Mouse (Mus musculus): Measurements from ENCODE around the gene Sap25. TPM values are rescaled to one million over a fixed set of nuclear protein-coding genes. Genes with fewer than 3 reads are reported as not detected.
A peak's percentile ranks its signal among the peaks of the same experiment; 100 is the strongest.

Sap25 gene
- polyA plus RNA-seq, 1 experiment from 2014 or later = 8.3 TPM

DNA sequence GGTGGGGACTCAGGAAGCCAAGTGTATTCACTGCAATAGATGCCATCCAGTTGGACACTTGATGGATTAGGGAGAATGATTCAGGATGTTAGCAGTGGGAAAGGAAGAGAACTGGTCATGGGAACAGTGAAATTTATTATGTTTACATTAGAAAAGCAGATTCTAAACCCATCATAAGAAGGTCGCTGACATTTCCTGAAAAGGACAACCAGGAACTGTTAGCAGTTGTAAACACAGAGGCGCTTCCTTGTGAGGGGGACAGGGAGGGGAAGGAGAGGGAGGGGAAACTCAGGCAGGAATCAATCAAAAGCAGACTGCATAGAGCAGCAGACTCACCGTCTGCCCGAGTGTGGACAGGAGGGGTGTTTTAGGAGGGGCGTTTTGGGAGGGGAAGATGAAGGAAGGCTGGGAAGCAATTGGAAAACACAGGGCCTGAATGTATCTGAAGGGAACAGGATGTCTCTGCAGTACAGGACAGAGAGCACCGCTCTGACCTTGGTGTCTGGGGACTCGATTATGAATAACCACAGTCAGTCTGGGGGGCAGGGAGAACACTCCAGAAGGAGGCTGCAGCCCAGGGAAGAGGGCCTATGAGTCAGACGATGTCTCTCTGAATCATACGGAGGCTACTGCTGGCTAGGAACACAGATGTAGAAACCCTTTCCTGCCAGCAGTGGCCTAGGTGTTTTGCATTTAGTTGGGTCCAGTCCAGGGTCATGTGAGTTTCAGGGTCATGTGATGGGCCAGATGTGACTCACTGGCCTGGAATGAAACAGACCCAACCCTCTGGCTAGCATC, 30.5 kb downstream of the Sap25 start:
- no peak overlapping the region for H3K9ac ChIP-seq
- H3K4me3 ChIP-seq = no peak overlapping the region
- H3K27me3 ChIP-seq = no peaks in the 10 kb centered on the region
- H3K36me3 ChIP-seq = peaks cover 10% of the 10 kb centered on the region; the same call in 1 of the 2 replicates
- H3K27ac ChIP-seq = peak overlapping the region; percentile 81
- H3K9me3 ChIP-seq = no peaks in the 10 kb centered on the region
- peaks cover 30% of the 10 kb centered on the region for H3K4me1 ChIP-seq
- peak; percentile 62 for ATAC-seq (ENCODE audit: borderline replicate concordance, extremely low read depth, low FRiP score, low TSS enrichment)
- H3K4me2 ChIP-seq = peak overlapping the region; percentile 28; the same call in 1 of the 2 replicates
- 10% methylated on average over 9 of the region's 9 CpGs for WGBS

GRCm38 (mm10) chr5:137672361-137672760, 31.2 kb downstream of the Sap25 start:
- Histone ChIP-seq H3K4me2 (no peak overlapping the region), H3K9me3 (no peaks in the 10 kb centered on the region), H3K4me1 (peaks cover 30% of the 10 kb centered on the region), H3K4me3 (no peak overlapping the region), H3K36me3 (peaks cover 6% of the 10 kb centered on the region), H3K9ac (no peak overlapping the region), H3K27me3 (no peaks in the 10 kb centered on the region), H3K27ac (peak overlapping the region; percentile 81)
- WGBS = 76% methylated on average over 5 of the region's 5 CpGs
- ATAC-seq (ENCODE audit: borderline replicate concordance, extremely low read depth, low FRiP score, low TSS enrichment) = no peak

DNA sequence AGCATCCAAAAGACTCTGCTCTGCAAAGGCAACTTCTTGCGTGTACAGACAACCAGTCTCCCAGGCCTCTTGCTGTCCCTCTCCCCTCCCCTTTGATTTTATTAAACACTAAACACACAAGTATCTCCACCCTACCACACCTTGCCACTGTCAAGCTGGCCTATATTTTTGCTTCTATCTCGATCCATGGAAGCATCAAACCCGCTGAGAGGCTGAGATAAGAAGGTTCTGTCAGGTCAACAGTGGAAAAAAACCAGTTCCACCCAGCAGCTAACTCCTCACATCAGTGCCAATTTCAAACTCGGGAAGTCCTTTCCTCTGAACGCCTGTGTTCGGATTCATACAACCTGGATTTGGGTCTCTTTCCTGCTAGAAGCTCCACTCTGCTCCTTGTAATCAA, 31.9 kb downstream of the Sap25 start:
- WGBS = 79% methylated on average over 6 of the region's 6 CpGs
- Histone ChIP-seq H3K27ac (no peak overlapping the region), H3K9me3 (no peaks in the 10 kb centered on the region), H3K4me2 (no peak overlapping the region), H3K27me3 (no peaks in the 10 kb centered on the region), H3K4me3 (no peak overlapping the region), H3K9ac (no peak overlapping the region), H3K4me1 (peaks cover 30% of the 10 kb centered on the region), H3K36me3 (peaks cover 3% of the 10 kb centered on the region; the same call in 1 of the 2 replicates)
- ATAC-seq (ENCODE audit: borderline replicate concordance, extremely low read depth, low FRiP score, low TSS enrichment) = no peak

- 93% methylated on average over 8 of the region's 8 CpGs for WGBS
- peaks cover 30% of the 10 kb centered on the region for H3K4me1 ChIP-seq
- no peak for ATAC-seq (ENCODE audit: borderline replicate concordance, extremely low read depth, low FRiP score, low TSS enrichment)
These were observed 33.7 kb downstream of the Sap25 start for GRCm38 (mm10) chr5:137674786-137675185.

GRCm38 (mm10) chr5:137677859-137678258, 36.7 kb downstream of the Sap25 start:
- Histone ChIP-seq H3K4me2 (no peak overlapping the region), H3K27ac (no peak overlapping the region), H3K36me3 (peaks cover 6% of the 10 kb centered on the region; the same call in 1 of the 2 replicates), H3K9me3 (no peaks in the 10 kb centered on the region), H3K27me3 (no peaks in the 10 kb centered on the region), H3K9ac (no peak overlapping the region), H3K4me1 (peaks cover 7% of the 10 kb centered on the region), H3K4me3 (no peak overlapping the region)
- no peak for ATAC-seq (ENCODE audit: borderline replicate concordance, extremely low read depth, low FRiP score, low TSS enrichment)
- WGBS = 86% methylated on average over 8 of the region's 8 CpGs

More at GRCm38 (mm10) chr5:137674786-137675185, 33.7 kb downstream of the Sap25 start:
- H3K9ac ChIP-seq = no peak overlapping the region
- H3K27me3 ChIP-seq = no peaks in the 10 kb centered on the region
- no peaks in the 10 kb centered on the region for H3K9me3 ChIP-seq
- H3K36me3 ChIP-seq = peaks cover 6% of the 10 kb centered on the region; the same call in 1 of the 2 replicates
- no peak overlapping the region for H3K27ac ChIP-seq
- no peak overlapping the region for H3K4me2 ChIP-seq
- H3K4me3 ChIP-seq = no peak overlapping the region

GRCm38 (mm10) chr5:137678736-137679135, 37.6 kb downstream of the Sap25 start:
- Histone ChIP-seq H3K9ac (no peak overlapping the region), H3K27ac (no peak overlapping the region), H3K27me3 (no peaks in the 10 kb centered on the region), H3K4me3 (no peak overlapping the region), H3K36me3 (peaks cover 6% of the 10 kb centered on the region; the same call in 1 of the 2 replicates), H3K4me2 (no peak overlapping the region), H3K9me3 (no peaks in the 10 kb centered on the region), H3K4me1 (peaks cover 9% of the 10 kb centered on the region)
- WGBS = 79% methylated on average over 3 of the region's 3 CpGs
- no peak for ATAC-seq (ENCODE audit: borderline replicate concordance, extremely low read depth, low FRiP score, low TSS enrichment)

GRCm38 (mm10) chr5:137679726-137680125, 38.6 kb downstream of the Sap25 start:
- Histone ChIP-seq H3K4me1 (peaks cover 10% of the 10 kb centered on the region), H3K27ac (no peak overlapping the region), H3K9ac (no peak overlapping the region), H3K4me3 (no peak overlapping the region), H3K4me2 (no peak overlapping the region), H3K9me3 (no peaks in the 10 kb centered on the region), H3K27me3 (no peaks in the 10 kb centered on the region), H3K36me3 (peaks cover 6% of the 10 kb centered on the region; the same call in 1 of the 2 replicates)
- no peak for ATAC-seq (ENCODE audit: borderline replicate concordance, extremely low read depth, low FRiP score, low TSS enrichment)
- WGBS = 66% methylated on average over 4 of the region's 4 CpGs

- no peaks in the 10 kb centered on the region for H3K27me3 ChIP-seq
- no peak overlapping the region for H3K4me2 ChIP-seq
- WGBS = 82% methylated on average over 6 of the region's 6 CpGs
- no peaks in the 10 kb centered on the region for H3K9me3 ChIP-seq
- 0 out of 2 replicates have a peak, but pooled peaks cover 3% of the 10 kb centered on the region for H3K36me3 ChIP-seq
- no peak for ATAC-seq (ENCODE audit: borderline replicate concordance, extremely low read depth, low FRiP score, low TSS enrichment)
- no peak overlapping the region for H3K27ac ChIP-seq
- H3K9ac ChIP-seq = no peak overlapping the region
- peaks cover 17% of the 10 kb centered on the region for H3K4me1 ChIP-seq
- no peak overlapping the region for H3K4me3 ChIP-seq
These were observed 41.4 kb downstream of the Sap25 start for GRCm38 (mm10) chr5:137682526-137682925.

GRCm38 (mm10) chr5:137683388-137684293, 42.5 kb downstream of the Sap25 start:
- peak overlapping the region; percentile 55 for H3K9ac ChIP-seq
- H3K27me3 ChIP-seq = no peaks in the 10 kb centered on the region
- no peaks in the 10 kb centered on the region for H3K9me3 ChIP-seq
- peak overlapping the region; percentile 75 for H3K27ac ChIP-seq
- no peaks in the 10 kb centered on the region for H3K36me3 ChIP-seq
- 5% methylated on average over 28 of the region's 28 CpGs for WGBS
- peak overlapping the region; percentile 97 for H3K4me2 ChIP-seq
- 0 out of 2 replicates have a peak, but pooled peaks have one; percentile 0 for ATAC-seq (ENCODE audit: borderline replicate concordance, extremely low read depth, low FRiP score, low TSS enrichment)
- H3K4me3 ChIP-seq = peak overlapping the region; percentile 77
- peaks cover 17% of the 10 kb centered on the region for H3K4me1 ChIP-seq

DNA sequence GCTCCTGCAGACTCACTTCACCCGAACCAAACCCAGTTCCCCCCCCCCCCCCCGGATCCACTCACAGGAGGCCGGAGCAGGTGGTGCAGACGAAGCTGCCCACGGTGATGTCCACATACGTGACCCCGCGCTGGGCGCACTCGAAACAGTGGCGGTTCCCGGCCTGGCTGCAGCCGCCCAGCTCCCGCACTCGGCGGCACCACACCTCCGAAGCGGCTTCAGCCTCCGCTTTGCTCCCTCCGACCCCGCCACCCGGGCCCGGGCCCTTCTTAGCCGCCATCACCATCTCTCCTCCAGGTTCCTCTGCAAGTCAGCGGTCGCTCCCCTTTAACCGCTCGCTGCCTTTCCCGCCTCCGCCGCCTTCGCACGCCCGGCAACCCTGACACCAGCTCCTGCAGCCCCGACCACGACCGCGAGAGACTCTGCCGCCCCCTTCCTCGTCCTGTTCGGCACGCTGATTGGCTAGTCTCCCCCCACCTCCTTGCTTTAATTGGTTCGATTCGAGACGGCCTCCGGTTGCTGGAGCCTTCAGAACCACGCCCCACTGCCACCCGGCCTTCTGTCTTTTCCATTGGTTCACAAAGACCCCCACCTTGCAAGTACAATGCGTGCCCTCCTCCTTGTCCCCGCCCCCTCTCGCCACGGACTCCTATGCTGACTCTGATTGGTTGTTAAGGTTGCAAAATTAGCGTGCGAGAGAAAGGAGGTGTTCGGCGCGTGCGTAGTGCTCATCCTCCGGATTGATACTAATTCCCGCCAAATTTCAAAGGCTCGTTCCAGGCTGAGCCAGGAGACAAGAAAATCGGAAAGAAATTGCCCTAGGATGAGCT, 43.4 kb downstream of the Sap25 start, which contains the start of gene Agfg2:
Gene Agfg2 (minus strand): TSS at position 433 of the 830 bp plus-strand sequence.
- under 1% methylated on average over 62 of the region's 62 CpGs for WGBS
- Histone ChIP-seq H3K4me2 (peak within 1 kb of the TSS; percentile 97), H3K36me3 (no peaks in the 10 kb centered on the region), H3K27me3 (no peaks in the 10 kb centered on the region), H3K9ac (peak within 1 kb of the TSS; percentile 55), H3K27ac (peak within 1 kb of the TSS; percentile 75), H3K9me3 (no peaks in the 10 kb centered on the region), H3K4me3 (peak within 1 kb of the TSS; percentile 77), H3K4me1 (peaks cover 17% of the 10 kb centered on the region)
- peak; percentile 99 for ATAC-seq (ENCODE audit: borderline replicate concordance, extremely low read depth, low FRiP score, low TSS enrichment)

DNA sequence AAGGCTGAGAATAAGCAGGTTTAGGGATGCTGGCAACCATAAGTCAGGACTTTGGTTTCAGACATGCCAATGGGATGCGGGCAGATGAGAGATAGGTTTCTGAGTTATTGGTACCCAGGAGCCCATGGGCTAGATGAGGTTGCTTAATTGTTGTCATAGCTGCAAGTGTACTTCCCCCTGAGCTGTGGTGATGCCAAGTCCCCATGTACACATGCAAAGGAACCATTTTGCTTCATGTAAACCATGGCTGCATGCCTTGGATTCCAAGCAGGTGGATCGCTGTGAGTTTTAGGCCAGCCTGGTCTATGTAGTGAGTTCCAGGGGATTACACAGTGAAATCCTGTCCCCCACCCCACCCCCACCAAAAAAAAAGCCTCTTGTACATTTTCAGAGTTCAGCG, 44.5 kb downstream of the Sap25 start:
- H3K27ac ChIP-seq = no peak overlapping the region
- no peak for ATAC-seq (ENCODE audit: borderline replicate concordance, extremely low read depth, low FRiP score, low TSS enrichment)
- 95% methylated on average over 3 of the region's 3 CpGs for WGBS
- H3K9me3 ChIP-seq = no peaks in the 10 kb centered on the region
- no peaks in the 10 kb centered on the region for H3K36me3 ChIP-seq
- no peak overlapping the region for H3K4me2 ChIP-seq
- H3K9ac ChIP-seq = no peak overlapping the region
- peaks cover 17% of the 10 kb centered on the region for H3K4me1 ChIP-seq
- H3K4me3 ChIP-seq = no peak overlapping the region
- H3K27me3 ChIP-seq = no peaks in the 10 kb centered on the region

Measured in lung, embryonic 15.5 days (tissue).